Mouse (Mus musculus) frontal cortex, postnatal 10 days (tissue): Measurements from ENCODE around the gene Ccdc141.

ENCODE experiments used
- DNase-seq, 2 experiments: peaks; one replicate each; pipeline ENCODE4 v3.0.0; 2022; ENCODE audit warnings: low spot score in 2 of 2, mixed read lengths in 1 of 2

Ccdc141 gene

GRCm38 (mm10) chr2:77133407-77133806 lies 37.0 kb downstream of the Ccdc141 start:
- no peak for DNase-seq

- DNase-seq = no peak
These were observed 43.5 kb downstream of the Ccdc141 start for GRCm38 (mm10) chr2:77126939-77127338.

GRCm38 (mm10) chr2:77118102-77118501 lies 52.3 kb downstream of the Ccdc141 start:
- DNase-seq = no peak

- DNase-seq = no peak
These were observed 56.1 kb downstream of the Ccdc141 start for GRCm38 (mm10) chr2:77114335-77114734.

GRCm38 (mm10) chr2:77113867-77114266 lies 56.6 kb downstream of the Ccdc141 start:
- no peak for DNase-seq

GRCm38 (mm10) chr2:77113026-77113425 lies 57.4 kb downstream of the Ccdc141 start:
- DNase-seq = no peak

GRCm38 (mm10) chr2:77111095-77111494 lies 59.3 kb downstream of the Ccdc141 start:
- DNase-seq = no peak

GRCm38 (mm10) chr2:77110365-77110764 lies 60.1 kb downstream of the Ccdc141 start:
- no peak for DNase-seq

GRCm38 (mm10) chr2:77109506-77110123 lies 60.8 kb downstream of the Ccdc141 start:
- DNase-seq = peak; percentile 11 to 12

GRCm38 (mm10) chr2:77108562-77108961 lies 61.9 kb downstream of the Ccdc141 start:
- DNase-seq = no peak

- DNase-seq = no peak
These were observed 64.3 kb downstream of the Ccdc141 start for GRCm38 (mm10) chr2:77106150-77106549.

GRCm38 (mm10) chr2:77105006-77105715 lies 65.3 kb downstream of the Ccdc141 start:
- no peak for DNase-seq

GRCm38 (mm10) chr2:77102516-77102915 lies 67.9 kb downstream of the Ccdc141 start:
- DNase-seq = no peak

- no peak for DNase-seq
These were observed 70.6 kb downstream of the Ccdc141 start for GRCm38 (mm10) chr2:77099814-77100213.

GRCm38 (mm10) chr2:77098769-77099168 lies 71.7 kb downstream of the Ccdc141 start:
- DNase-seq = no peak

GRCm38 (mm10) chr2:77091749-77092148 lies 78.7 kb downstream of the Ccdc141 start:
- DNase-seq = no peak

GRCm38 (mm10) chr2:77085313-77085712 lies 85.1 kb downstream of the Ccdc141 start:
- DNase-seq = no peak

GRCm38 (mm10) chr2:77084629-77085028 lies 85.8 kb downstream of the Ccdc141 start:
- DNase-seq = no peak

- DNase-seq = no peak
These were observed 89.3 kb downstream of the Ccdc141 start for GRCm38 (mm10) chr2:77081156-77081555.

GRCm38 (mm10) chr2:77080657-77081056 lies 89.8 kb downstream of the Ccdc141 start:
- DNase-seq = no peak

- no peak for DNase-seq
These were observed 91.7 kb downstream of the Ccdc141 start for GRCm38 (mm10) chr2:77078746-77079145.

GRCm38 (mm10) chr2:77074373-77074772 lies 96.1 kb downstream of the Ccdc141 start:
- no peak for DNase-seq

GRCm38 (mm10) chr2:77073930-77074329 lies 96.5 kb downstream of the Ccdc141 start:
- DNase-seq = no peak
